Mouse (Mus musculus): ENCODE measurements around the gene Bach2.

GRCm38 (mm10) chr4:32408535-32408934, 169.9 kb downstream of the Bach2 start:
- TF ChIP-seq CTCF (IDR thresholded peaks at IDR 0.05; ENCODE audit: control insufficient read depth, insufficient read depth, insufficient read length) = no peak
- TF ChIP-seq CEBPB (IDR thresholded peaks at IDR 0.05; ENCODE audit: low read depth) = peak; percentile 35
- no peak for TF ChIP-seq MAX (IDR thresholded peaks at IDR 0.05)
- TF ChIP-seq FOSL1 (IDR thresholded peaks at IDR 0.05; ENCODE audit: insufficient read depth, low read length, poor library complexity, severe bottlenecking) = no peak

All from C2C12 (cell line).